Mouse (Mus musculus): ENCODE data around the gene Triobp. TPM values are rescaled to one million over a fixed set of nuclear protein-coding genes. Genes with fewer than 3 reads are reported as not detected.

The Triobp gene
- polyA plus RNA-seq, 1 experiment from 2014 or later, result 44.7 TPM

DNA sequence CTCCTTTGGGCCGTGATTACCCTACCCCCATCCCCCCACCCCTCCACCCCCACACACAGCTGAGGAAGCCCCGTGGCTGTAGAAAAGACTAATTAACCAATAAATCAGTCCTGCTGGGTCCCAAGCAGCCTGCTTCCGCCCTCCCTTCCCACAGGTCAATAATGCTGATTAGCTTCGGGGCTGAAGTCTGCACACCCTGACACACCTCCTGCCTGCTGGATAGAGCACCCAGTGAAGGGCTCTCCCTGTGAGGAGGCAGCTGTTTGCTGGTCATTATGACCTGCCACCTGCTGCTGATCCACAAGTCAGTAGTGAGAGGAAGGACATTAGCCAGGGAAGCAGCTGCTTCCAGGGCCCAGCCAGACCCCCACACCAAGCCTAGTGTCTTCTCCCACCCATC, 97.3 kb downstream of the Triobp start:
- H3K36me3 ChIP-seq, result no peaks in the 10 kb centered on the region
- peak; percentile 75 for ATAC-seq (ENCODE audit: low FRiP score)
- H3K4me3 ChIP-seq, result no peak overlapping the region
- H3K27me3 ChIP-seq, result peaks cover 47% of the 10 kb centered on the region
- no peaks in the 10 kb centered on the region for H3K9me3 ChIP-seq (replicated peaks)
- H3K27ac ChIP-seq, result peak overlapping the region; percentile 23; the same call in 1 of the 2 replicates
- 10% methylated on average over 4 of the region's 4 CpGs for WGBS
- H3K4me2 ChIP-seq (replicated peaks), result no peak overlapping the region
- no peak overlapping the region for H3K9ac ChIP-seq
- H3K4me1 ChIP-seq, result peaks cover 37% of the 10 kb centered on the region

DNA sequence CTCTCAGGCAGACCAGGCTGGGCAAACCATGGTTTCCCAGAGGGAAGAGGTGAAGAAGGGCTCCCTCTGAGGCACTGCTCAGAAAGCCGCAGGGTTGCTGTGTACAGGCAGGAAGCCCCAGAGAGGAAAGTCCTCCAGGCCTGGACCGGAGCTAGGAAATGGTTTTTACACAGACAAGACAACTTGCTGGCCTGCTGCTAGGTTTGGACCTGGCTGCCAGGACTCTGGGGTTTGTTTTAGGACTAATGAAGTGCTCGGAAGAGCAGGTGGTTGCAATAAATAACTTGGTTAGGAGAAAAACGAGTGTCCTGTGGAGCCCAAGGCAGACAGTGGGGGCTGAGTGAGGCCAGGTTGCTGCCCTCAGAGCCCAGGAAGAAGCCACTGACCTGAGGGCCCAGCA, 100.7 kb downstream of the Triobp start:
- no peak overlapping the region for H3K27ac ChIP-seq
- ATAC-seq (ENCODE audit: low FRiP score), result no peak
- peaks cover 14% of the 10 kb centered on the region for H3K27me3 ChIP-seq
- H3K4me2 ChIP-seq (replicated peaks), result no peak overlapping the region
- 73% methylated on average over 4 of the region's 4 CpGs for WGBS
- no peaks in the 10 kb centered on the region for H3K9me3 ChIP-seq (replicated peaks)
- H3K4me1 ChIP-seq, result peaks cover 23% of the 10 kb centered on the region
- no peak overlapping the region for H3K4me3 ChIP-seq
- H3K9ac ChIP-seq, result no peak overlapping the region
- H3K36me3 ChIP-seq, result peaks cover 16% of the 10 kb centered on the region

DNA sequence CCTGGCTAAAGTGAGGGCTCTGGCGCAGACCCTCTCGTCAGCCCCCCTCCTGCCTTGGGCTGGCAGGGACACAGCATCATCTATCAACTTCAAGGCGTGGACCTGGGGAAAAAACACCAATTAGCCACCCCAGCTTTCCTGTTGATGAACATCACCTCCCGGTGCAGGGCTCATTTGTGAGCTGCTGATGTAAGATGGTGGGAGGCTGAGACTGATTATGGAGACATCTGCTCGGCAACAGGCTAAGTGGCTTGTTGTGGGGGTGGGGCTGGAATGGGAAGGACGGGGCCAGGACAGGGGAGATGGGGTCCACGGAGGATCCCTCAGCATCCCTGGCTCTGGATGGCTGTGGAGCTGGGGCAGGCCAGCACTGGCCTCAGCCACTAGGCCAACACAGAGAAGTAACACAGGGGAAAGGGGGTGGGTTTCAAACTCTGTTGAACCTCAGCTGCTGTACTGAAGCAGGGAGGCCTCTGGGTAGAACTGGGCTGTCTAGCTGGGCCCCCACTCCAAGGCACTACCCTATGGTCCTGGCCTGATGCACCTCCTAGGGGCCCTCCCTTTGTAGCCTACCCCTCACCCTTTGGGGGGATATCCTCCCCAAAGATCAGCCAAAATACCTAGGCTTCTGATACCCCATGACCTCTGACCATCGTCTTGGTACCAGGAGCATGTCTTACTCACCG, 102.8 kb downstream of the Triobp start:
- Histone ChIP-seq H3K4me1 (peaks cover 9% of the 10 kb centered on the region), H3K9ac (no peak overlapping the region), H3K9me3 (replicated peaks) (no peaks in the 10 kb centered on the region), H3K4me2 (replicated peaks) (no peak overlapping the region), H3K36me3 (peaks cover 38% of the 10 kb centered on the region), H3K4me3 (no peak overlapping the region), H3K27me3 (no peaks in the 10 kb centered on the region; the same call in 1 of the 2 replicates), H3K27ac (no peak overlapping the region)
- peak; percentile 32; the same call in 1 of the 2 replicates for ATAC-seq (ENCODE audit: low FRiP score)
- 54% methylated on average over 9 of the region's 9 CpGs for WGBS

DNA sequence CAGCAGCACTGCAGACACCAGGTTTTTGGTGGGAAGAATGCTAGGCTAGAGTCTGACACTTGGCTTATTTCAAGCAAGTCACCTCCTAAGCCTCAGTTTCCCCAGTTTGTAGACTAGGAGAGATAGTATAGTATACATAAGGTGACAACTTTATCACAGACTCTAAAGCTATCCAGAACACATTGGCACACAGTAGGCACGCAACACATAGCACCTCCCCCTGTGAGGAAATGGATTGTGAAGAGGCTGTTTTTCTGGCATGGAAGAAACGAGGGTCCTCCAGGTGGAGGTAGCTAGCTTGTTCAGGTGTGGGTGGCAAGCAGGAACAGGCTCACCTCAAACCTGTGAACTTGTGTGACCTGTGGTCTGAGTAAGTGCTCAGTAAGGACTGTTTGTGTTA, 103.4 kb downstream of the Triobp start:
- Histone ChIP-seq H3K9ac (no peak overlapping the region), H3K36me3 (peaks cover 44% of the 10 kb centered on the region), H3K9me3 (replicated peaks) (no peaks in the 10 kb centered on the region), H3K27ac (no peak overlapping the region), H3K4me2 (replicated peaks) (no peak overlapping the region), H3K27me3 (no peaks in the 10 kb centered on the region; the same call in 1 of the 2 replicates), H3K4me3 (no peak overlapping the region), H3K4me1 (peaks cover 9% of the 10 kb centered on the region)
- no peak for ATAC-seq (ENCODE audit: low FRiP score)
- 92% methylated on average over 2 of the region's 2 CpGs for WGBS

DNA sequence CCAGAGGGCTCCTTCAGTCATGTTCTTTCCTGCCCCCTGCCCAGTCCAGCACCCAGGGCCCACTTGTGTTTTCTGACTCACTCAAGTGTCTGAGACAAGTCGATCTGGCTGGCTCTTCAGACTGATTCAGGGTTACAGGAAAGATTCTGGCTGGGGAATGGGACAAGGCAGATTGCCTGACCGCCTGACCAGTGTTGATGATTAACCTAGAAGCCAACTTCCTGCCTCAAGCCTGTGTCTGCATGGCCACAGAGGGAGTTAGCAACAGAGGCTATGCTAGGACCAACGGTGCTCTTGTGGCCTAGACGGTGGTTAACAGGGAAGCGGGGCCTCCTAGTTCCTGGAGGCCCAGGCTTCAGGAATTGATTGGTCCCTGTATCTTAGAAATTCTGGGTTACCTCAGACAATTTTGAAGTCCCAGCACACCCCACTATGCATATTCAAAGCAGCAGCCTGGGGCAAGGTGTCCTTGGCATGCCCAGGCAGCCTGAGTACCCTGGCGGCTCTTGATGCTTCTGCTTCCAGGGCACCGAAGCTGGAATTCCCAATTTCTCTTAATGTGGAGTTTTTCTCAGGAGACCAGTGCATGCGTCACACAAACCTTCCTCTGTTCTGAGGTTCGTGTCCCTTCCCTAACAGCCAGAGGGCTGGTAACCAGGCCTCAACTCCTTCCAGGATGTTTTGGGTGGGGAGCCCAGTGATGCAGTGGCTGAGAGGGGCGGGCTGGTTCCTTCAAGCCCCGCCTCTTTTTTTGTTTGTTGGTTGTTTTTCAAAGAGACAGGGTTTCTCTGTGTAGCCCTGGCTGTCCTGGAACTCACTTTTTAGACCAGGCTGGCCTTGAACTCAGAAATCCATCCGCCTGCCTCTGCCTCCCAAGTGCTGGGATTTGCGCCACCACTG, 104.2 kb downstream of the Triobp start:
- WGBS, result 72% methylated on average over 13 of the region's 13 CpGs
- H3K4me3 ChIP-seq, result no peak overlapping the region
- H3K4me1 ChIP-seq, result peaks cover 9% of the 10 kb centered on the region
- H3K27me3 ChIP-seq, result no peaks in the 10 kb centered on the region; the same call in 1 of the 2 replicates
- H3K36me3 ChIP-seq, result peaks cover 52% of the 10 kb centered on the region
- H3K9ac ChIP-seq, result no peak overlapping the region
- peak overlapping the region; percentile 35; the same call in 1 of the 2 replicates for H3K27ac ChIP-seq
- no peaks in the 10 kb centered on the region for H3K9me3 ChIP-seq (replicated peaks)
- ATAC-seq (ENCODE audit: low FRiP score), result no peak
- no peak overlapping the region for H3K4me2 ChIP-seq (replicated peaks)

DNA sequence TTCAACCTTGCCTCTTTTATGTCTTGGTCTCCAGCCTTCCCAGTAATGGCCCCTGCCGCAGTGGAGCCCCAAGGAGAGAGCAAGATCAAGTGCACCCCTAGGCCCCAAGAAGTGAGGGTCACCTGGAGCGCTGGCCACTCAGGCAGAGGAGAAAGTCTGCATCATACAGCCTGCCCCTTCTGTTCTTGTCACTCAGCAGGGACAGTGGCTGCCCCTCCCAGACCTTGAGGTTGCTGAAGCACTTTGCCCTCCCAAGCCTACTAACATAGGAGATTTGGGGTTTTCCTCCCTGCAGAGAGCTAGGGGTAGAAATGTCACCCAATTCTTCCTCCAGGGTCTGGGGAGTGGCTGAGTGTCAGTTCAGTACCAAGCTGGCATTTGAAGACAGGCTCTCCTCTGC, 104.8 kb downstream of the Triobp start:
- Histone ChIP-seq H3K9me3 (replicated peaks) (no peaks in the 10 kb centered on the region), H3K27ac (no peak overlapping the region), H3K4me1 (peaks cover 9% of the 10 kb centered on the region), H3K4me2 (replicated peaks) (no peak overlapping the region), H3K27me3 (no peaks in the 10 kb centered on the region; the same call in 1 of the 2 replicates), H3K36me3 (peaks cover 58% of the 10 kb centered on the region), H3K9ac (no peak overlapping the region), H3K4me3 (no peak overlapping the region)
- WGBS, result 93% methylated on average over 2 of the region's 2 CpGs
- ATAC-seq (ENCODE audit: low FRiP score), result no peak

Small RNAs within 50 kb of the gene (microRNA-seq; reads per million reads assigned to microRNA genes)
- not detected for gene Mir6956

Other genes starting within 250 kb of the Triobp start
- 2.4 and 2.5 TPM in 2 replicates for gene Elfn2, start 229.0 kb upstream of the Triobp start, polyA plus RNA-seq (2016; fragmentation: Nextera tagmentation; extraction: Ambion mirVana)
- 51.7 and 58.0 TPM in 2 replicates for gene Mfng, start 174.2 kb upstream of the Triobp start, polyA plus RNA-seq (2016; fragmentation: Nextera tagmentation; extraction: Ambion mirVana)
- gene Card10, start 144.7 kb upstream of the Triobp start, polyA plus RNA-seq (2016; fragmentation: Nextera tagmentation; extraction: Ambion mirVana), result 2.7 and 2.9 TPM in 2 replicates
- gene Cdc42ep1, start 105.1 kb upstream of the Triobp start, polyA plus RNA-seq (2016; fragmentation: Nextera tagmentation; extraction: Ambion mirVana), result 15.1 and 15.6 TPM in 2 replicates
- not detected in 2 replicates for gene Lgals2, start 92.2 kb upstream of the Triobp start, polyA plus RNA-seq (2016; fragmentation: Nextera tagmentation; extraction: Ambion mirVana)
- gene Gga1, start 70.5 kb upstream of the Triobp start, polyA plus RNA-seq (2016; fragmentation: Nextera tagmentation; extraction: Ambion mirVana), result 54.3 and 58.7 TPM in 2 replicates
- gene Gm49510, start 48.1 kb upstream of the Triobp start, polyA plus RNA-seq (2016; fragmentation: Nextera tagmentation; extraction: Ambion mirVana), result 0.22 and 0.61 TPM in 2 replicates
- gene Sh3bp1, start 48.0 kb upstream of the Triobp start, polyA plus RNA-seq (2016; fragmentation: Nextera tagmentation; extraction: Ambion mirVana), result 15.5 and 17.4 TPM in 2 replicates
- gene Pdxp, start 33.8 kb upstream of the Triobp start, polyA plus RNA-seq (2016; fragmentation: Nextera tagmentation; extraction: Ambion mirVana), result 48.1 and 49.0 TPM in 2 replicates
- gene Lgals1, start 21.0 kb upstream of the Triobp start, polyA plus RNA-seq (2016; fragmentation: Nextera tagmentation; extraction: Ambion mirVana), result 569 and 595 TPM in 2 replicates
- gene Nol12, start 12.8 kb upstream of the Triobp start, polyA plus RNA-seq (2016; fragmentation: Nextera tagmentation; extraction: Ambion mirVana), result 53.8 and 60.0 TPM in 2 replicates
- 456 and 488 TPM in 2 replicates for gene H1f0, start 80.7 kb downstream of the Triobp start, polyA plus RNA-seq (2016; fragmentation: Nextera tagmentation; extraction: Ambion mirVana)
- not detected in 2 replicates for gene Galr3, start 94.2 kb downstream of the Triobp start, polyA plus RNA-seq (2016; fragmentation: Nextera tagmentation; extraction: Ambion mirVana)
- gene Ankrd54, start 115.2 kb downstream of the Triobp start, polyA plus RNA-seq (2016; fragmentation: Nextera tagmentation; extraction: Ambion mirVana), result 56.8 and 60.3 TPM in 2 replicates
- 190 and 196 TPM in 2 replicates for gene Eif3l, start 127.5 kb downstream of the Triobp start, polyA plus RNA-seq (2016; fragmentation: Nextera tagmentation; extraction: Ambion mirVana)
- gene Micall1, start 161.2 kb downstream of the Triobp start, polyA plus RNA-seq (2016; fragmentation: Nextera tagmentation; extraction: Ambion mirVana), result 12.4 and 16.3 TPM in 2 replicates
- 298 and 337 TPM in 2 replicates for gene Polr2f, start 193.3 kb downstream of the Triobp start, polyA plus RNA-seq (2016; fragmentation: Nextera tagmentation; extraction: Ambion mirVana)
- 13.4 and 15.8 TPM in 2 replicates for gene 1700088E04Rik, start 193.5 kb downstream of the Triobp start, polyA plus RNA-seq (2016; fragmentation: Nextera tagmentation; extraction: Ambion mirVana)
- gene Sox10, start 217.5 kb downstream of the Triobp start, polyA plus RNA-seq (2016; fragmentation: Nextera tagmentation; extraction: Ambion mirVana), result 12.4 and 19.5 TPM in 2 replicates